Mouse (Mus musculus) C2C12 (cell line): ENCODE results near the gene Prmt7. TPM values are rescaled to one million over a fixed set of nuclear protein-coding genes. Genes with fewer than 3 reads are reported as not detected.

Experiments used
- H3K27me3 ChIP-seq: one replicate; pipeline ENCODE4 v1.6.1; 2011; ENCODE audit not compliant: control insufficient read depth, insufficient read depth, insufficient read length
- H3K36me3 ChIP-seq: one replicate; pipeline ENCODE4 v1.6.1; 2011; ENCODE audit not compliant: control insufficient read depth, insufficient read depth
- H3K4me3 ChIP-seq: one replicate; pipeline ENCODE4 v1.5.1; 2011; ENCODE audit warnings: mild to moderate bottlenecking, control low read depth; ENCODE audit not compliant: poor library complexity, insufficient read depth, severe bottlenecking
- H3K79me2 ChIP-seq: one replicate; pipeline ENCODE4 v1.6.1; 2011; ENCODE audit not compliant: control insufficient read depth, insufficient read depth
- H3K79me3 ChIP-seq: one replicate; pipeline ENCODE4 v1.6.1; 2011; ENCODE audit warnings: low read depth, control low read depth
- H3ac ChIP-seq: one replicate; pipeline ENCODE3; 2011; ENCODE audit warnings: low read depth; ENCODE audit not compliant: control insufficient read depth, insufficient read length
- CEBPB ChIP-seq: IDR thresholded peaks from one replicate; pipeline ENCODE4 v1.6.1; 2011; ENCODE audit warnings: low read depth, mild to moderate bottlenecking, control low read depth, moderate library complexity
- CTCF ChIP-seq: IDR thresholded peaks from one replicate; pipeline ENCODE4 v1.5.1; 2011; ENCODE audit not compliant: control insufficient read depth, insufficient read depth, insufficient read length
- FOSL1 ChIP-seq: IDR thresholded peaks from one replicate; pipeline ENCODE4 v1.8.0; 2011; ENCODE audit warnings: mild to moderate bottlenecking, low read length; ENCODE audit not compliant: poor library complexity, insufficient read depth, severe bottlenecking
- MAX ChIP-seq: IDR thresholded peaks from one replicate; pipeline ENCODE4 v1.6.1; 2011; ENCODE audit warnings: mild to moderate bottlenecking, control low read depth
- MYOD1 ChIP-seq: IDR thresholded peaks from one replicate; pipeline ENCODE4 v1.6.1; 2011; ENCODE audit warnings: low read depth; ENCODE audit not compliant: control insufficient read depth, insufficient read length
- MYOG ChIP-seq: IDR thresholded peaks from one replicate; pipeline ENCODE4 v1.6.1; 2011; ENCODE audit not compliant: control insufficient read depth, insufficient read length; ENCODE audit errors: extremely low read depth
- USF1 ChIP-seq: IDR thresholded peaks from one replicate; pipeline ENCODE4 v1.6.1; 2011; ENCODE audit warnings: low read depth, mild to moderate bottlenecking, control low read depth, moderate library complexity
- polyA plus RNA-seq: library from polyadenylated mRNA; unstranded; fragments of >200 nt; fragmentation: generic; extraction: Trizol; gene quantifications from one replicate; pipeline ENCODE4 v1.2.1, GENCODE M21; 2012; ENCODE audit warnings: missing spikeins

Prmt7 gene
- polyA plus RNA-seq, 1 experiment: 40.3 TPM

GRCm38 (mm10) chr8:106232751-106233150 is 22.0 kb downstream of the Prmt7 start:
- Histone ChIP-seq H3K36me3 (peaks cover 68% of the 10 kb centered on the region), H3K27me3 (no peaks in the 10 kb centered on the region)
- no peak for TF ChIP-seq USF1
- TF ChIP-seq CEBPB: no peak

GRCm38 (mm10) chr8:106234567-106235261 is 24.0 kb downstream of the Prmt7 start:
- Histone ChIP-seq H3K36me3 (peaks cover 62% of the 10 kb centered on the region), H3K79me3 (no peaks in the 10 kb centered on the region), H3ac (no peak overlapping the region), H3K79me2 (no peaks in the 10 kb centered on the region), H3K4me3 (no peak overlapping the region), H3K27me3 (no peaks in the 10 kb centered on the region)
- TF ChIP-seq FOSL1: no peak
- no peak for TF ChIP-seq CTCF
- TF ChIP-seq USF1: no peak
- TF ChIP-seq MYOD1: no peak
- TF ChIP-seq MAX: no peak
- TF ChIP-seq MYOG: no peak
- TF ChIP-seq CEBPB: no peak

More at GRCm38 (mm10) chr8:106232751-106233150, 22.0 kb downstream of the Prmt7 start:
- Histone ChIP-seq H3K4me3 (no peak overlapping the region), H3K79me3 (no peaks in the 10 kb centered on the region), H3ac (no peak overlapping the region), H3K79me2 (no peaks in the 10 kb centered on the region)

GRCm38 (mm10) chr8:106237106-106237505 is 26.4 kb downstream of the Prmt7 start:
- peaks cover 52% of the 10 kb centered on the region for H3K36me3 ChIP-seq

GRCm38 (mm10) chr8:106250186-106250585 is 39.5 kb downstream of the Prmt7 start:
- Histone ChIP-seq H3K36me3 (peaks cover 41% of the 10 kb centered on the region), H3K79me3 (no peaks in the 10 kb centered on the region), H3ac (no peak overlapping the region), H3K4me3 (no peak overlapping the region), H3K79me2 (no peaks in the 10 kb centered on the region), H3K27me3 (no peaks in the 10 kb centered on the region)
- no peak for TF ChIP-seq FOSL1
- no peak for TF ChIP-seq MYOG
- no peak for TF ChIP-seq CTCF
- no peak for TF ChIP-seq USF1
- TF ChIP-seq MYOD1: no peak

More at GRCm38 (mm10) chr8:106237106-106237505, 26.4 kb downstream of the Prmt7 start:
- no peak overlapping the region for H3K4me3 ChIP-seq
- no peaks in the 10 kb centered on the region for H3K79me3 ChIP-seq
- H3K27me3 ChIP-seq: no peaks in the 10 kb centered on the region
- H3ac ChIP-seq: no peak overlapping the region
- H3K79me2 ChIP-seq: no peaks in the 10 kb centered on the region
- no peak for TF ChIP-seq MYOG
- no peak for TF ChIP-seq MYOD1
- no peak for TF ChIP-seq CEBPB
- no peak for TF ChIP-seq CTCF
- TF ChIP-seq USF1: no peak
- no peak for TF ChIP-seq FOSL1
- no peak for TF ChIP-seq MAX

GRCm38 (mm10) chr8:106258169-106258568 is 47.4 kb downstream of the Prmt7 start:
- no peaks in the 10 kb centered on the region for H3K36me3 ChIP-seq
- H3K79me2 ChIP-seq: no peaks in the 10 kb centered on the region
- no peak overlapping the region for H3ac ChIP-seq
- H3K27me3 ChIP-seq: no peaks in the 10 kb centered on the region
- no peaks in the 10 kb centered on the region for H3K79me3 ChIP-seq
- no peak for TF ChIP-seq MYOG
- TF ChIP-seq USF1: no peak
- TF ChIP-seq FOSL1: no peak
- no peak for TF ChIP-seq MYOD1
- TF ChIP-seq CTCF: no peak
- TF ChIP-seq CEBPB: no peak
- TF ChIP-seq MAX: no peak
- H3K4me3 ChIP-seq: no peak overlapping the region

- no peak overlapping the region for H3K4me3 ChIP-seq
- no peaks in the 10 kb centered on the region for H3K79me2 ChIP-seq
- no peak overlapping the region for H3ac ChIP-seq
- H3K79me3 ChIP-seq: no peaks in the 10 kb centered on the region
- no peaks in the 10 kb centered on the region for H3K27me3 ChIP-seq
- TF ChIP-seq USF1: no peak
- TF ChIP-seq MYOG: no peak
- no peak for TF ChIP-seq FOSL1
- H3K36me3 ChIP-seq: no peaks in the 10 kb centered on the region
Observed at GRCm38 (mm10) chr8:106259579-106260255, 49.0 kb downstream of the Prmt7 start.
